Mouse (Mus musculus): ENCODE measurements around the gene Gns. TPM values are rescaled to one million over a fixed set of nuclear protein-coding genes. Genes with fewer than 3 reads are reported as not detected.
A peak's percentile ranks its signal among the peaks of the same experiment; 100 is the strongest.
"Not testable (repeated sequence)": the region's sequence is repeated elsewhere in the genome, so short reads cannot be mapped to it uniquely, and the experiment has no call there.

Gns gene
- 17.6 and 33.3 TPM in 2 replicates for polyA plus RNA-seq (2012; ENCODE audit: insufficient read depth, low replicate concordance)

GRCm38 (mm10) chr10:121364801-121365564 lies at the start of gene Gns:
Gns (plus strand) TSS chr10:121365090.
- Histone ChIP-seq H3K36me3 (replicated peaks; ENCODE audit: low read length) (peaks cover 25% of the 10 kb centered on the region), H3K27me3 (replicated peaks) (no peaks in the 10 kb centered on the region), H3K4me1 (peaks cover 42% of the 10 kb centered on the region), H3K9me3 (no peaks in the 10 kb centered on the region), H3K4me3 (replicated peaks) (peak within 1 kb of the TSS; percentile 100)
- TF ChIP-seq FLI1 (IDR thresholded peaks at IDR 0.05; ENCODE audit: low read length) (no peak), GATA1 (IDR thresholded peaks at IDR 0.05; ENCODE audit: borderline replicate concordance, low read length) (no peak)

- TF ChIP-seq GATA1 (IDR thresholded peaks at IDR 0.05; ENCODE audit: borderline replicate concordance, low read length), result no peak
- TF ChIP-seq FLI1 (IDR thresholded peaks at IDR 0.05; ENCODE audit: low read length), result no peak
- H3K4me1 ChIP-seq, result peaks cover 26% of the 10 kb centered on the region
- H3K27me3 ChIP-seq (replicated peaks), result peaks cover 55% of the 10 kb centered on the region
- peak overlapping the region; percentile 74 for H3K4me3 ChIP-seq (replicated peaks)
- H3K9me3 ChIP-seq, result peaks cover 34% of the 10 kb centered on the region
- no peaks in the 10 kb centered on the region for H3K36me3 ChIP-seq (replicated peaks; ENCODE audit: low read length)
These were observed 49.3 kb upstream of the Gns start for GRCm38 (mm10) chr10:121315321-121316283.

GRCm38 (mm10) chr10:121316361-121316760 lies 48.5 kb upstream of the Gns start:
- peaks cover 35% of the 10 kb centered on the region for H3K9me3 ChIP-seq
- H3K27me3 ChIP-seq (replicated peaks), result peaks cover 47% of the 10 kb centered on the region
- TF ChIP-seq GATA1 (IDR thresholded peaks at IDR 0.05; ENCODE audit: borderline replicate concordance, low read length) (no peak), FLI1 (IDR thresholded peaks at IDR 0.05; ENCODE audit: low read length) (no peak)
- peaks cover 19% of the 10 kb centered on the region for H3K4me1 ChIP-seq
- H3K36me3 ChIP-seq (replicated peaks; ENCODE audit: low read length), result no peaks in the 10 kb centered on the region
- no peak overlapping the region for H3K4me3 ChIP-seq (replicated peaks)

GRCm38 (mm10) chr10:121318397-121318950 lies 46.4 kb upstream of the Gns start:
- Histone ChIP-seq H3K36me3 (replicated peaks; ENCODE audit: low read length) (no peaks in the 10 kb centered on the region), H3K4me1 (peaks cover 19% of the 10 kb centered on the region)
- TF ChIP-seq GATA1 (IDR thresholded peaks at IDR 0.05; ENCODE audit: borderline replicate concordance, low read length) (no peak), FLI1 (IDR thresholded peaks at IDR 0.05; ENCODE audit: low read length) (no peak)

GRCm38 (mm10) chr10:121323493-121323892 lies 41.4 kb upstream of the Gns start:
- Histone ChIP-seq H3K27me3 (replicated peaks) (peaks cover 4% of the 10 kb centered on the region), H3K4me3 (replicated peaks) (no peak overlapping the region), H3K9me3 (peaks cover 25% of the 10 kb centered on the region), H3K4me1 (peaks cover 6% of the 10 kb centered on the region; the same call in 1 of the 2 replicates), H3K36me3 (replicated peaks; ENCODE audit: low read length) (no peaks in the 10 kb centered on the region)
- TF ChIP-seq GATA1 (IDR thresholded peaks at IDR 0.05; ENCODE audit: borderline replicate concordance, low read length) (no peak), FLI1 (IDR thresholded peaks at IDR 0.05; ENCODE audit: low read length) (no peak)

More at GRCm38 (mm10) chr10:121318397-121318950, 46.4 kb upstream of the Gns start:
- Histone ChIP-seq H3K27me3 (replicated peaks) (peaks cover 30% of the 10 kb centered on the region), H3K4me3 (replicated peaks) (no peak overlapping the region), H3K9me3 (peaks cover 28% of the 10 kb centered on the region)

GRCm38 (mm10) chr10:121326167-121326566 lies 38.7 kb upstream of the Gns start:
- Histone ChIP-seq H3K9me3 (peaks cover 8% of the 10 kb centered on the region; the same call in 1 of the 2 replicates), H3K4me3 (replicated peaks) (no peak overlapping the region), H3K4me1 (peaks cover 12% of the 10 kb centered on the region), H3K36me3 (replicated peaks; ENCODE audit: low read length) (no peaks in the 10 kb centered on the region), H3K27me3 (replicated peaks) (peaks cover 4% of the 10 kb centered on the region)
- TF ChIP-seq FLI1 (IDR thresholded peaks at IDR 0.05; ENCODE audit: low read length), result no peak
- TF ChIP-seq GATA1 (IDR thresholded peaks at IDR 0.05; ENCODE audit: borderline replicate concordance, low read length), result no peak

GRCm38 (mm10) chr10:121329586-121329985 lies 35.3 kb upstream of the Gns start:
- peaks cover 8% of the 10 kb centered on the region; the same call in 1 of the 2 replicates for H3K9me3 ChIP-seq
- peaks cover 5% of the 10 kb centered on the region for H3K27me3 ChIP-seq (replicated peaks)
- H3K4me1 ChIP-seq, result peaks cover 12% of the 10 kb centered on the region
- no peaks in the 10 kb centered on the region for H3K36me3 ChIP-seq (replicated peaks; ENCODE audit: low read length)
- no peak overlapping the region for H3K4me3 ChIP-seq (replicated peaks)
- no peak for TF ChIP-seq GATA1 (IDR thresholded peaks at IDR 0.05; ENCODE audit: borderline replicate concordance, low read length)
- no peak for TF ChIP-seq FLI1 (IDR thresholded peaks at IDR 0.05; ENCODE audit: low read length)

GRCm38 (mm10) chr10:121330940-121331339 lies 34.0 kb upstream of the Gns start:
- no peaks in the 10 kb centered on the region for H3K36me3 ChIP-seq (replicated peaks; ENCODE audit: low read length)

GRCm38 (mm10) chr10:121334576-121334975 lies 30.3 kb upstream of the Gns start:
- peaks cover 6% of the 10 kb centered on the region; the same call in 1 of the 2 replicates for H3K4me1 ChIP-seq
- peaks cover 5% of the 10 kb centered on the region for H3K27me3 ChIP-seq (replicated peaks)
- H3K9me3 ChIP-seq, result peaks cover 10% of the 10 kb centered on the region
- no peak overlapping the region for H3K4me3 ChIP-seq (replicated peaks)
- TF ChIP-seq FLI1 (IDR thresholded peaks at IDR 0.05; ENCODE audit: low read length) (no peak), GATA1 (IDR thresholded peaks at IDR 0.05; ENCODE audit: borderline replicate concordance, low read length) (no peak)
- no peaks in the 10 kb centered on the region for H3K36me3 ChIP-seq (replicated peaks; ENCODE audit: low read length)

More at GRCm38 (mm10) chr10:121330940-121331339, 34.0 kb upstream of the Gns start:
- TF ChIP-seq GATA1 (IDR thresholded peaks at IDR 0.05; ENCODE audit: borderline replicate concordance, low read length) (no peak), FLI1 (IDR thresholded peaks at IDR 0.05; ENCODE audit: low read length) (no peak)
- Histone ChIP-seq H3K9me3 (peaks cover 9% of the 10 kb centered on the region), H3K4me1 (peaks cover 12% of the 10 kb centered on the region), H3K27me3 (replicated peaks) (peaks cover 5% of the 10 kb centered on the region), H3K4me3 (replicated peaks) (no peak overlapping the region)

- not testable (repeated sequence) for H3K4me3 ChIP-seq (replicated peaks); H3K27me3 ChIP-seq (replicated peaks); H3K4me1 ChIP-seq; H3K36me3 ChIP-seq (replicated peaks; ENCODE audit: low read length)
- H3K9me3 ChIP-seq, result peaks cover 10% of the 10 kb centered on the region
These were observed 28.4 kb upstream of the Gns start for GRCm38 (mm10) chr10:121336536-121336935.

Measured in megakaryocyte, embryonic 14.5 days (primary cell).